Mouse (Mus musculus) liver, postnatal 0 days (tissue): ENCODE results near the gene Vti1a.

Source experiments
- CTCF ChIP-seq: sonication (generic); IDR thresholded peaks from 2 replicates; pipeline ENCODE4 v1.5.1; 2016; ENCODE audit warnings: antibody characterized with exemption, low read depth
- EP300 ChIP-seq: IDR thresholded peaks from 2 replicates; pipeline ENCODE4 v1.6.1; 2016; ENCODE audit warnings: antibody characterized with exemption, low read depth, mild to moderate bottlenecking

GRCm38 (mm10) chr19:55337664-55338063, 21.6 kb downstream of the Vti1a start:
- TF ChIP-seq CTCF (no peak), EP300 (no peak)
